Mouse (Mus musculus): ENCODE measurements around the gene Cnbp. TPM values are rescaled to one million over a fixed set of nuclear protein-coding genes. Genes with fewer than 3 reads are reported as not detected.

The Cnbp gene
- 291 and 297 TPM in 2 replicates for polyA plus RNA-seq (2012; rRNA removed)

DNA sequence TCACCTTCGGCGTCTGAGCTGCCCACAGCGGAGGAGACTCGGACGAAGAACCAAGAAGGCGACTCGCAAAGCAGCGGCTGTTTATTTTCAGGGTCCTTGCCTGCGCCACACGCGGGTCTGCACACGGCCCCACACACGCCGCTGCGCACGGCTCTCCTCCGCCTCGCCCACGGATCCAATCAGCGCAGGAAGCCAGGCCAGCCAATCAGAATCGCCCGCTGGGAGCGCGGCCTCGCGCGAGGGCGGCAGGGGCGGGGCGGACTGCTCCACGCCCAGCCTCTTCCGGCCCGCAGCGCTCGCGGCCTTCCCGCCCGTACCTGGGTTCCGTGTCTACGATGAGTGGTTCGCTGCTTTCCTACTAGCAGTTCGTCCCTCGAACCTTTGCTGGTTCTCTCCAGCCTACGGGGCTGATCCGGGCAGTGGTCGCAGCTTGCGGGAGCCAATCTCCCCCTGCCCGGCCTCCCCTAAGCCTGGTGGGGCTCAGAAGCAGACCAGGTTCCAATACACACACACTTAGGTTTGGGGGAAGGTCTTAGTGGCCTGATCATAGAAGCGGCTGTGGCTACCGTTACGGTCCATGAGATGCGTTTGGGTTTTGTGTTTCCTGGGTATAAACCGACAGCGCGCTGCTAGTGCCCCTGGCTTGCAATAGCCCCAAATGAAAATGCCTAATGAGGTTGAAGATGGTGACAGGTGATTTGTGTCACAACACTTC, at the start of gene Cnbp:
Gene Cnbp (minus strand): TSS at position 207 of the 715 bp plus-strand sequence.

DNA sequence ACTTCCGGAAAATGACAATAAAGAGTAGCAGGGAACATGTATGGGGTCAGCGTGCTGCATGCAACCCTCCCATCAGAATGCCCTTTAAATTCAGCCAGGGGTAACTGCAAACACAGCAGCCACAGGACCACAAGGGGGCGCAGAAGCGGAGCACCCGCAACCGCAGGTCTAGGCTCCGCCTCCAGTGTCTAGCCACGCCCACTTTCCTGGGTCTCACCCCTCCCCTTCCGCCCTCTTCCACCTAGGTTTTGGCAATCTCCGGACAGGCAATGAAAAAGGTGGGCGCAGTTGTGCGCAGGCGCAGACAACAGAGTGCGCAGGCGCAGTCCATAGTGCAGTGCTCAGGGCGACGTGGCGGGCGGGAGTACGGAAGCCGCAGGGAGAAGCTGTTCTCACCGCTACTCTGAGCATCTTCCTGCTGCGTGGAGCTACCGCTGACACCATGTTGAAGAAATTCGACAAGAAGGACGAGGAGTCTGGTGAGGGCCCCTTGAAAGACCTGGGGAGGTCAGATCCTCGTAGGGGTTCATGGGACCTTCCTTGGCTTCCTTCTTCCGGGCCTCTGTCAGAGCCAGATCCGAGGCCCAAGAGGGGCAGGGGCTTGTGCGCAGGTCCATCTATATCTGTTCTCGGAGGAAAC, 36.8 kb upstream of the Cnbp start, which contains the start of gene Copg1:
Gene Copg1 (plus strand): TSS at position 221 of the 640 bp plus-strand sequence.

DNA sequence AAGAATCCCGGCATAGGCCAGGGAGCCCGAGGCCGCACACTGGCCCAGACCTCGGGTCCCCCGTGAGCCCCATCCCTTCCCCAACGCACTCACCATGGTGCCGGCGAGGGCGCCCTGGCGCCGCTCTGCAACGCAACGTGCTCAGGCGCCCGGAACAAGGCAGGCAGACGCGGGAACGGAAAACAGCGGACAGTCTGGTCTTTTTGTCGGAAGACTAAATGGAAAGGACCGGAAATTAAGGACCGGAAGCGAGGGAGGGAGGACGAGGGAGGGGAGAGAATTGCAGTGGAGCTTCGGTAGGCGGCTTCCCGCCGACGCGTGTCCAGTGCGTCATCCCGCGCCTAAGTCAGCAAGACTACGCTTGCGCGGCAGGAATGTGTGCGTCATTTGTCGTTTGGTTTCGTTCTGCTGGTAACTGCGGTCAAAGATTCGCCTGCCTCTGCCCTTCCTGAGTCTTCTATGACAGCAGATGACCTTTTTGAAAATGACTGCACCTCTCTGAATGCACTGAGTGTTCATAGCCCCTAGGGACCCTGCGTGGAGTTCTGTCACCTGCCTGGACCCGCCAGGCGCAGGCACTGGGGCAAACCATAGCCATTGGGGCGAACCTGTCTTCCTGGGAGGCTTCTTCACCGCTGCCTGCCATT, 12.2 kb downstream of the Cnbp start, which contains the start of gene Isy1:
Gene Isy1 (minus strand): TSS at position 248 of the 647 bp plus-strand sequence.

GRCm38 (mm10) chr6:87835695-87836094, 15.2 kb downstream of the Cnbp start, which contains the start of gene Gm45140:
Gm45140 (minus strand) TSS chr6:87835795.

DNA sequence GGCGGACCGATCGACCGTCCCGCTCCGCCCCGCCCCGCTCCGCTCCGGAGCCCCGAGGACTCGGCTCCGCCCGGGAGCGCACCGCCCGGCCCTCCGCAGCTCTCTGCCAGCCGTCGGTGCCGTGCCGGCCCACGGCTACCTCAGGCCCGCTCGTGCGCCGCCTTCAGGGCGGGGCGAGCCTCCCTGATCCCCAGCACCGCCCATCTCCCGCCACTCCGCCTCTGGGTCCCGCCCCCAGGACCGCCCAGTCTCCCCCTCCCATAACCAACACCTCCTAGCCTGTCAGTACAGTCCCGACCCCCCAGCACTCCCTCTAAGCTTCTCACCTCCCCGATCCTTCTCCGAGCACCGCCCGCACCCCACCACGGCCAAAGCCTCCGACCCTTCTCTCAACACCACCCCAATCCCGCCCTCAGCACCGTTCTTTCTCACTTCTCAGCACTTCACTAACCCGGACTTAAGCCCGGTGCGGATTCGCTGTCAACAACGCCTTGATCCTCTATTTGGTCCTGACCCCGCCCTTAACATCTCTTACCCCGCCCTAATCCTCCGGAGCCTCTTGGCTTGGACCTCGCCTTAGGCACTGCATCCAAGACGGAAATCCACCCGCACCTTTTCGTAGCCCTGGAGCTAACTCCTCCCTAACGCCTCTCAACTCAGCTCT, 39.1 kb downstream of the Cnbp start, which contains the start of gene Rab43:
Gene Rab43 (minus strand): TSS at position 490 of the 664 bp plus-strand sequence.

Other genes with a start within 250 kb of the Cnbp start
- gene Aplf, start 178.9 kb downstream of the Cnbp start, polyA plus RNA-seq (2012; rRNA removed), result 8.8 and 9.8 TPM in 2 replicates
- 3.0 and 3.7 TPM in 2 replicates for gene Efcc1, start 120.2 kb downstream of the Cnbp start, polyA plus RNA-seq (2012; rRNA removed)
- 1.1 and 1.2 TPM in 2 replicates for gene Gp9, start 73.0 kb downstream of the Cnbp start, polyA plus RNA-seq (2012; rRNA removed)
- 7.1 and 12.3 TPM in 2 replicates for gene Rab43, start 38.9 kb downstream of the Cnbp start, polyA plus RNA-seq (2012; rRNA removed)
- 7.1 and 10.8 TPM in 2 replicates for gene Gm45140, start 15.3 kb downstream of the Cnbp start, polyA plus RNA-seq (2012; rRNA removed)
- 48.4 and 49.3 TPM in 2 replicates for gene Isy1, start 12.3 kb downstream of the Cnbp start, polyA plus RNA-seq (2012; rRNA removed)
- gene Copg1, start 36.7 kb upstream of the Cnbp start, polyA plus RNA-seq (2012; rRNA removed), result 114 and 129 TPM in 2 replicates
- 36.9 and 38.3 TPM in 2 replicates for gene Hmces, start 62.8 kb upstream of the Cnbp start, polyA plus RNA-seq (2012; rRNA removed)
- 137 and 152 TPM in 2 replicates for gene H1fx, start 130.5 kb upstream of the Cnbp start, polyA plus RNA-seq (2012; rRNA removed)
- 263 and 280 TPM in 2 replicates for gene Rab7, start 194.2 kb upstream of the Cnbp start, polyA plus RNA-seq (2012; rRNA removed)
- 200 and 223 TPM in 2 replicates for gene Rpn1, start 233.4 kb upstream of the Cnbp start, polyA plus RNA-seq (2012; rRNA removed)